Comparison of ENCODE assay signal across 20 mouse cellular contexts in the genomic region with DNA sequence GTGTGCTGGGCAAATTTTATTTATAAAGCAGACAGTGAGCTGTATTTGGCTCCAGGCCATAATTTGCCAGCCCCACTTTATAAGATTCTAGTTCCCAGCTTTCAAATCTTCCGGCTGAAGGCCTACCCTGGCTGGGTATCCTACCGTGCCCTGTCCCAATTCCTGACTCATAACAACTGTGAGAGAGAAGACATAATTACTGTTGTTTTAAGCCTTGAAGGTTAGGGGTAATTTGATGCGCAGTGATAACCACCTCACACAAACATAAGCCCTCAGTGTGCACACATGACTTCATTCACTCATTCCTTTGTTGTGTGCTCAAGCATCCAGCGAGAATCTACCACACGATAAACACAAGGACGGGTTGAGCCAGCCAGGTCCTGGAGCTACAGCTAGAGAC.
"Had no signal": no experiment of that assay in that cellular context is flagged by ENCODE, and none has a peak within 500 bp of the region (broad histone marks: within the 10 kb centered on the region; RNA-seq: fewer than 3 reads in every experiment).

No protein-coding gene starts in this region.

- H3K27me3 ChIP-seq: heart, embryonic 13.5 days; heart, embryonic 15.5 days; hindbrain, embryonic 13.5 days; hindbrain, embryonic 15.5 days; kidney, embryonic 15.5 days; limb, embryonic 13.5 days; limb, embryonic 15.5 days; liver, embryonic 12.5 days had no signal

- H3K4me3 ChIP-seq: heart, adult 2 months; heart, embryonic 13.5 days; heart, embryonic 15.5 days; hindbrain, embryonic 13.5 days; hindbrain, embryonic 15.5 days; kidney, embryonic 15.5 days; limb, embryonic 13.5 days; limb, embryonic 15.5 days; liver, embryonic 12.5 days had no signal

- DNase-seq: gastrocnemius, postnatal 25 days; heart, adult 11 months; heart, adult 2 months; heart, postnatal 14 days; heart, postnatal 36 days; kidney, adult 11 months; kidney, adult 9 months; kidney, postnatal 14 days; layer of hippocampus, adult 9-11 months; layer of hippocampus, postnatal 36 days; left cerebral cortex, postnatal 4 days had no signal

- ATAC-seq: hindbrain, postnatal 0 days; liver, embryonic 12.5 days had no signal
